Mouse (Mus musculus) heart, adult 2 months (tissue): ENCODE measurements around the gene Ascc2. TPM values are rescaled to one million over a fixed set of nuclear protein-coding genes. Genes with fewer than 3 reads are reported as not detected.

Experiments
- DNase-seq, 2 experiments: peaks; one replicate each; pipeline ENCODE4 v3.0.0; 2021
- H3K27ac ChIP-seq: fragments of 200-600 bp; 2 replicates; pipeline ENCODE4 v1.8.1; 2022
- H3K27me3 ChIP-seq: fragments of 200-500 bp; 2 replicates; pipeline ENCODE4 v1.6.1; 2012; ENCODE audit warnings: mild to moderate bottlenecking, low read length, inconsistent platforms, mixed read lengths; ENCODE audit not compliant: control insufficient read depth, insufficient read depth
- H3K36me3 ChIP-seq: fragments of 200-500 bp; 2 replicates; pipeline ENCODE4 v1.6.1; 2012; ENCODE audit warnings: low read length, inconsistent platforms; ENCODE audit not compliant: control insufficient read depth, insufficient read depth
- H3K4me1 ChIP-seq: fragments of 200-500 bp; 2 replicates; pipeline ENCODE4 v1.6.1; 2011; ENCODE audit warnings: low read length; ENCODE audit not compliant: control insufficient read depth, insufficient read depth
- H3K4me3 ChIP-seq: fragments of 200-600 bp; 2 replicates; pipeline ENCODE4 v1.8.1; 2022
- H3K79me2 ChIP-seq: fragments of 200-500 bp; replicated peaks from 2 replicates; pipeline ENCODE4 v1.6.1; 2012; ENCODE audit warnings: mild to moderate bottlenecking, inconsistent platforms, low read length, moderate library complexity, mixed read lengths; ENCODE audit not compliant: control insufficient read depth, insufficient read depth
- H3K9ac ChIP-seq: fragments of 200-500 bp; 2 replicates; pipeline ENCODE4 v1.6.1; 2012; ENCODE audit warnings: low read depth, mild to moderate bottlenecking, control low read depth, inconsistent platforms, low read length, mixed read lengths
- CTCF ChIP-seq: fragments of 200-600 bp; IDR thresholded peaks from 2 replicates; pipeline ENCODE4 v1.8.1; 2022; ENCODE audit warnings: antibody characterized with exemption, mild to moderate bottlenecking, moderate library complexity
- EP300 ChIP-seq: fragments of 200-500 bp; IDR thresholded peaks from 2 replicates; pipeline ENCODE4 v1.6.1; 2011; ENCODE audit warnings: low read depth, low read length, control low read depth; ENCODE audit not compliant: insufficient read depth
- POLR2A ChIP-seq: fragments of 200-500 bp; IDR thresholded peaks from 2 replicates; pipeline ENCODE4 v1.6.1; 2011; ENCODE audit warnings: mild to moderate bottlenecking, low read depth, low read length, control low read depth; ENCODE audit not compliant: insufficient read depth
- WGBS: fragments of 180-500 bp; shearing (Covaris S2); methylation state at CpG from one replicate; pipeline ENCODE4 v1.1.7; 2018; 5-methylcytosine and 5-hydroxymethylcytosine counted together
- intact Hi-C: fragments of 180-260 bp; cut with DNase I; formaldehyde crosslinking; loops from one replicate; pipeline ENCODE4 v1.15.1; 2025
- polyA plus RNA-seq: library from polyadenylated mRNA; depleted of rRNA; stranded (reverse); fragments of >200 nt; gene quantifications from 2 replicates; pipeline ENCODE4 v1.2.3, GENCODE M21; 2012
- total RNA-seq, 2 experiments: library from RNA; stranded (reverse); gene quantifications; 2 replicates each; pipeline ENCODE4 v1.2.3; 2021

Gene Ascc2
- total and polyA plus RNA-seq, 3 experiments = 9.7 to 14.5 (median 14.1) TPM

DNA sequence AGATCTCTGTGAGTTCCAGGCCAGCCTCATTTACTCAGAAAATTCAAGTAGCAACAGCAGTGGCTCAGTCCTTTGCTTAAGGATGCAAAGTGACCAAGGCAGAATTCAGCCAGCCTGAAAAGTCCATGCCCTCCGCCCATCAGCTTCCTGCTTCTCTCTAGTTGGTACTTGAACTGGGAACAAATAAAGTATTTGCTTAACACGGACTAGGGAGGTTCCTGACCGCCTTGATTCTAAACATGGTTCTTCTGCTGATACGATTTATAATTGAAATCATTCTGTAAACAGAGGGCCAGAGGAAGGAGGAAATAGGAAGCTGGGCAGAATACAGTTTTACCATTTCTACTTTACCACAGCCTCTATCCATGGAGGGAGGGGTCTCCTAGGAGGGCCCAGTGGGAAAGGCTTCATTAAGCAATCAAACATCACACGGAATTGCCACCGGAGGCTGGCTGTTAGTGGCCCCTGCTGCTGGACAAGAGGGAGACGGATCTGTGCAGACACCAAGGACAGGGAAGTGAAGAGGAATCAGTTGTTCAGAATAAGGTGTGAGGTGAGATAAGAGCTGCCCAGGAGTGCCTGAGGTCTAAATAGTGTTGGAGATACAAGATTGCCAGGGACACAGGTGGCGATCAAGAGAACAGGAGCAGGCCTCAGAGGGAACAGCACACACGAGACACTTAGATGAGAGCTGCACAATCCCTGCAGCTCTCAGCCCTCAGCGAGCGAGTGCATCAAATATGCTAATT, 51.3 kb downstream of the Ascc2 start:
- Histone ChIP-seq H3K27me3 (no peaks in the 10 kb centered on the region), H3K36me3 (no peaks in the 10 kb centered on the region), H3K79me2 (no peaks in the 10 kb centered on the region), H3K4me1 (no peaks in the 10 kb centered on the region), H3K4me3 (no peak overlapping the region), H3K27ac (no peak overlapping the region), H3K9ac (no peak overlapping the region)
- intact Hi-C loops = no loop called here
- DNase-seq = no peak
- 61% methylated on average over 11 of the region's 11 CpGs for WGBS
- no peak for TF ChIP-seq POLR2A

- no peak overlapping the region for H3K9ac ChIP-seq
- no peaks in the 10 kb centered on the region for H3K36me3 ChIP-seq
- intact Hi-C loops = no loop called here
- H3K27me3 ChIP-seq = no peaks in the 10 kb centered on the region
- no peak for TF ChIP-seq CTCF
- no peak overlapping the region for H3K4me3 ChIP-seq
- no peak for DNase-seq
- H3K79me2 ChIP-seq = no peaks in the 10 kb centered on the region
- H3K4me1 ChIP-seq = no peaks in the 10 kb centered on the region
- H3K27ac ChIP-seq = no peak overlapping the region
- 85% methylated on average over 7 of the region's 7 CpGs for WGBS
Measured at GRCm38 (mm10) chr11:4690353-4690752, 52.8 kb downstream of the Ascc2 start.

- no peaks in the 10 kb centered on the region for H3K27me3 ChIP-seq
- H3K9ac ChIP-seq = no peak overlapping the region
- DNase-seq = no peak
- no peak overlapping the region for H3K27ac ChIP-seq
- H3K36me3 ChIP-seq = no peaks in the 10 kb centered on the region
- 30% methylated on average over 10 of the region's 10 CpGs for WGBS
- H3K79me2 ChIP-seq = no peaks in the 10 kb centered on the region
- intact Hi-C loops = no loop called here
- TF ChIP-seq CTCF = no peak
- no peak for TF ChIP-seq POLR2A
- no peak for TF ChIP-seq EP300
- no peak overlapping the region for H3K4me3 ChIP-seq
- no peaks in the 10 kb centered on the region for H3K4me1 ChIP-seq
Measured at GRCm38 (mm10) chr11:4691213-4691612, 53.7 kb downstream of the Ascc2 start.

- no peaks in the 10 kb centered on the region for H3K79me2 ChIP-seq
- no peak for DNase-seq
- peaks cover 1% of the 10 kb centered on the region for H3K4me1 ChIP-seq
- TF ChIP-seq POLR2A (no peak), EP300 (no peak), CTCF (no peak)
- no peak overlapping the region for H3K27ac ChIP-seq
- 89% methylated on average over 11 of the region's 11 CpGs for WGBS
- no peak overlapping the region for H3K9ac ChIP-seq
- no peak overlapping the region for H3K4me3 ChIP-seq
- H3K27me3 ChIP-seq = no peaks in the 10 kb centered on the region
- H3K36me3 ChIP-seq = no peaks in the 10 kb centered on the region
- intact Hi-C loops = no loop called here
Measured at GRCm38 (mm10) chr11:4692162-4692561, 54.6 kb downstream of the Ascc2 start.

GRCm38 (mm10) chr11:4697043-4697983, 59.8 kb downstream of the Ascc2 start:
- 27% methylated on average over 7 of the region's 7 CpGs for WGBS
- peak; percentile 70 for DNase-seq
- Histone ChIP-seq H3K27ac (no peak overlapping the region), H3K4me1 (peaks cover 3% of the 10 kb centered on the region), H3K36me3 (peaks cover 5% of the 10 kb centered on the region), H3K9ac (no peak overlapping the region), H3K4me3 (no peak overlapping the region), H3K27me3 (no peaks in the 10 kb centered on the region), H3K79me2 (no peaks in the 10 kb centered on the region)
- intact Hi-C loops = no loop called here
- TF ChIP-seq EP300 (no peak), CTCF (peak; percentile 59)

GRCm38 (mm10) chr11:4700726-4701125, 63.2 kb downstream of the Ascc2 start:
- no peak for DNase-seq
- H3K27ac ChIP-seq = no peak overlapping the region
- 76% methylated on average over 8 of the region's 8 CpGs for WGBS
- intact Hi-C loops = loop anchor here (5.0 kb wide), 2 partner anchors 108 to 193 kb away; partner anchors contain the start of gene Mtmr3
- no peak overlapping the region for H3K9ac ChIP-seq
- no peaks in the 10 kb centered on the region for H3K27me3 ChIP-seq
- no peaks in the 10 kb centered on the region; the same call in 1 of the 2 replicates for H3K79me2 ChIP-seq
- no peak overlapping the region for H3K4me3 ChIP-seq
- peaks cover 5% of the 10 kb centered on the region for H3K36me3 ChIP-seq
- peaks cover 3% of the 10 kb centered on the region for H3K4me1 ChIP-seq
- TF ChIP-seq POLR2A (no peak), EP300 (no peak), CTCF (no peak)
